Mouse (Mus musculus) E14TG2a.4 (cell line): ENCODE measurements at regions not wholly inside any gene's neighbourhood (a gene's known extent, or its start where the extent isn't known, plus 50 kb on each side); places are given as distances from the start of the nearest gene placed in this dataset.

ENCODE experiments used
- CTCF ChIP-seq: conservative IDR thresholded peaks from 2 replicates; pipeline ENCODE4 v1.5.1; 2014; ENCODE audit warnings: low read length
- POU5F1 ChIP-seq: IDR thresholded peaks from 2 replicates; pipeline ENCODE4 v1.6.1; 2014; ENCODE audit warnings: low read length, borderline replicate concordance

- TF ChIP-seq POU5F1 = no peak
- TF ChIP-seq CTCF = 0 out of 2 replicates have a peak, but pooled peaks have one; percentile 18
Measured at GRCm38 (mm10) chr14:99621538-99621937, 323.0 kb downstream of the Klf5 start.
